Mouse (Mus musculus) MN1 (cell line): ENCODE results near the gene Gm6904.
"Not testable (repeated sequence)": the region's sequence is repeated elsewhere in the genome, so short reads cannot be mapped to it uniquely, and the experiment has no call there.

Experiments used
- DNase-seq: peaks from one replicate; pipeline ENCODE4 v3.0.0-alpha.2; 2016; ENCODE audit warnings: low spot score

The Gm6904 gene

GRCm38 (mm10) chr14:59260056-59260455 is at the start of gene Gm6904:
TSS of gene Gm6904 (minus strand) at chr14:59260216.
- DNase-seq: no peak

GRCm38 (mm10) chr14:59297391-59297790 is 37.4 kb upstream of the Gm6904 start, which contains the start of gene Phf11a:
TSS of gene Phf11a (minus strand) at chr14:59297522.
- DNase-seq: not testable (repeated sequence)

DNA sequence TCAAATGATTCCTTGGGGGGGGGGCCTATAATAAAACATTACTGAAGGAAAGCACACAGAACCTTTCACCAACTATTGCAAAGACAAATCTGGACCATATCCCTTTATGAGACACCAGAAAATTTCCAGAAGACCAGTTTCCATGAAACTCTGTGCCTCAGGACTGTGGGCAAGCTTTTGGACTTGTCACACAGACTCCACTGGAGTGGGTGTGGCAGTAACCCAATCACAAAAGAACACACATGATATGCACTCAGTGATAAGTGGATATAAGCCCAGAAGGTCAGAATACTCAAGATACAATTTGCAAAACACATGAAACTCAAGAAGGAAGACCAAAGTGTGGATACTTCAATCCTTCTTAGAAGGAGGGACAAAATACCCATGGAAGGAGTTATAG is 31.8 kb upstream of the Gm6904 start:
- not testable (repeated sequence) for DNase-seq

DNA sequence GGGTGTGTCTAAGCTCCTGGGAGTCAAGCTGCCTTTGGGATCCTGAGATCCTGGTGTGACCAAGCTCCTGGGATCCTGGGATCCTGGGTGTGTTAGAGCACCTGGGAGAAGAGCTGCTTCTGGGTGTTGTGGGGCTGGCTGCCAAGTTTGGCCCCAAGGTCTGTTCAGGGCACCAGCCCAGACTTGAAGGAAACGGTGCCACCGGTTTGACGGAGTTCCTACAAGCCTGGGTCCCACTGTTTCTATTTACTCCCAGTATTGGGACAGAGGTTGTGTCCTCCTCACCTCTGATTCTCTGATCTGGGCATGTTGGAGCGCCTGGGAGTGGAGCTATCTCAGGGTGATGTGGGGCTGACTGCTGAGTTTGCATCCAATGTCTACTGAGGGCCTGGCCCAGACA is 14.9 kb upstream of the Gm6904 start:
- DNase-seq: not testable (repeated sequence)

DNA sequence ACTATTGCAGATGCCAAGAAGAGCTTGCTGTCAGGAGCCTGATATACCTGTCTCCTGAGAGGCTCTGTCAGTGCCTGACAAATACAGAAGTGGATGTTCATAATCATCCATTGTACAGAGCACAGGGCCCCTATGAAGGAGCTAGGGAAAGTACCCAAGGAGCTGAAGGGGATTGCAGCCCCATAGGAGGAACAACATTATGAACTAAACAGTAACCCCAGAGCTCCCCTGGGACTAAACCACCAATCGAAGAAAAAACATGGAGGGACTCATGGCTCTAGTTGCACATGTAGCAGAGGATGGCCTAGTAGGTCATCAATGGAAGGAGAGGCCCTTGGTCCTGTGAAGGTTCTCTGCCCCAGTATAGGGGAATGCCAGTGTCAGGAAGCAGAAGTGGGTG is 4.2 kb downstream of the Gm6904 start:
- not testable (repeated sequence) for DNase-seq

DNA sequence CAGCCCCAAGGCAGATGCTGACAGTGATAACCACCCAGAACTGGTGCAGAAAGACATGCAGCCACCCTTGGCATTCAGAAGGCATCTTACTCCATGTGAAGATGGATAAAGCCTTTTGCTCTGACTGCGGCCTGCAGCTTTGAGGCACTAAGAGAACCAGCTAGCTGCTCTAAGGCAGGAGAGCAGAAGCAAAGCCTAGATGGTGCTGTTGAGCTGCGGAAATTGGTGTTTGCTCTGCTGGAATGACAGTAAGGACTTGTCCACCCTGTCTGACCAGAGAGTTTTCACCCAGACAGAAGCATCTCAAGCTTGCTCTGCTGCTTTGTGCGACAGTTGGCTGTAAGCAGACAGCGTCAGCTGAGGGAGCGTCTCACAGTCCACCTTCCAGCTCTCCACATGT is 9.7 kb downstream of the Gm6904 start:
- DNase-seq: peak; percentile 11

- no peak for DNase-seq
These were observed 26.4 kb downstream of the Gm6904 start for GRCm38 (mm10) chr14:59233635-59234034.

GRCm38 (mm10) chr14:59232003-59232402 is 28.0 kb downstream of the Gm6904 start:
- peak; percentile 10 for DNase-seq

DNA sequence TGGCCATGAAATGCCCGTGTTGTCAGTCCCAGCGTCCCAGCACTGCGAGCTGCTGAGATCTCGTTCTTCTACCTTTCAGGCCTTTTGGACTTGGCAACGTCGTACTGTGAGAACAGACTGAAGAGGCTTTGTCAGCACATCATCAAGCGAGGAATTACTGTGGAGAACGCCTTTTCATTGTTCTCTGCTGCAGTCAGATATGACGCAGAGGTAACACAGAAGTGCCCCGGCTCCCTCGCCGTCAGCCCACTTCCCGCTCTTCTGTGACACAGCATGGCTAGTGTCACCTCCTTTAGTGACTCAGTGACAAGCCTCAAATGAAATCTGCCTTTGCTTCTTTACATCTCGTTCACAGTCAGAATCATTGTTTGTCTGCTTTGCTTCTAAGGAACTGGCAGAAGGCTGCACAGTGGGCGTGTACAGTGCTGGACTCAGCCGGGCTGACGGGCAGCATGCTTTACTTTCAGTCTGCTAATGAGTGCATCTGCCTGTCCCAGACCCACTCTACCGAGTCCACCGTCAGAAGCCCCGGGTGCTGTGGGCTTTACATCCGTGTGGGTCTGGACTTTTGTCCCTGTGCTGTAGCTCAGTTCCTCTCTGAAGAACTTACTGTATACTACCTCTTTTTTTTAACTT is 29.6 kb downstream of the Gm6904 start:
- no peak for DNase-seq

- no peak for DNase-seq
These were observed 30.2 kb downstream of the Gm6904 start for GRCm38 (mm10) chr14:59229822-59230221.

DNA sequence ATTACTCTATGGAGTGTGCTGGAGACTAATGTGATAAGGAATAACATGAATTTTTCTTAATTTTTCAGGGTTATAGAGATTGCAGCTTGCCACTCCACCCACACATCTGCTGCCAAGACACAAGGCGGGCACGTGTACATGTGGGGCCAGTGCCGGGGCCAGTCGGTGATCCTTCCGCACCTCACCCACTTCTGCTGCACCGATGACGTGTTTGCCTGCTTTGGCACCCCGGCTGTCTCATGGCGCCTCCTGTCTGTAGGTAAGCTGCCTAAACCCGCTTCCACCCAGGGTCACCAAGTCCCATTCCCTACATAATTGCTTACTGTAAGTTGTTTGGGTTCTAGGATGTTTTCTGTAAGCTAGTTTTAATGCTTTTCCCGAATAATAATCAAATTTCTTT is 33.8 kb downstream of the Gm6904 start:
- no peak for DNase-seq

DNA sequence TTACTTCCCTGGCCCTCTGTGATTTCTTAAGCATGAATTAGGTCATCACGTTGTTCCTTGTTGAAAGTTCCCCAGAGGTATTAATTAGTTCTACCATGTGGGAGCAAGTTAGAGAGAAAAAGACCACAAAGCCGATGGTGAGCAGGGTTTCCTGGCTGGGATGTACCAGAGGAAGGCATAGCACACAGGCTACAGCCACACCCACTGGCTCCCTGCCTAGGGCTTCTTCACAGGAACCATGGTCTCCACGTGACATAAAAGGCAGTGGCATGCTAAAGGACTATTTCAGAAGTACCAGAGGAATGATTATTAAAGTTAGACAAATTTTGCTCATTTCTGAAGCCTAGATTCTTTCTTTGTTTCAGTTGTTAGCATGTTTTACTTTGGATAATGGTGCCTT is 40.8 kb downstream of the Gm6904 start:
- no peak for DNase-seq

- DNase-seq: no peak
These were observed 50.2 kb downstream of the Gm6904 start for GRCm38 (mm10) chr14:59209816-59210215.

DNA sequence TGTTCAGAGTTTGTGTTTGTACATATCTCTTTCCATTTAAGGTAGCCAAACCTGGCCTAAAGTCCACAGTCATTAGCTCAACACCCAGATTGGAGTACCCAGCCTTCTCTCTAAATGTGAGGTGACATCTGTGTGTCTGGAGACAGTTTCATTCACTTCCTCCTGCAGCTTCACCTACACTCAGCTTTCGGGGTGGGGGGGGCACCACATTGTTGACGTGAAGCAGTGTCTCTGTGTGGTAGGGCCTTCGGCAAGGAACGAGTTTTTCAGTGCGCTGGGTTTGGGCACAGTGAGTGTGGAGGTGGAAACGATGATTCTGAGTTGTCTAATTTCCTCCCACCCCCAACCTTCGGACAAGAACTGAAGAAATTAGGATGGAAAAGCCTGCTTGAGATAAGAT is 51.0 kb downstream of the Gm6904 start:
- DNase-seq: no peak

DNA sequence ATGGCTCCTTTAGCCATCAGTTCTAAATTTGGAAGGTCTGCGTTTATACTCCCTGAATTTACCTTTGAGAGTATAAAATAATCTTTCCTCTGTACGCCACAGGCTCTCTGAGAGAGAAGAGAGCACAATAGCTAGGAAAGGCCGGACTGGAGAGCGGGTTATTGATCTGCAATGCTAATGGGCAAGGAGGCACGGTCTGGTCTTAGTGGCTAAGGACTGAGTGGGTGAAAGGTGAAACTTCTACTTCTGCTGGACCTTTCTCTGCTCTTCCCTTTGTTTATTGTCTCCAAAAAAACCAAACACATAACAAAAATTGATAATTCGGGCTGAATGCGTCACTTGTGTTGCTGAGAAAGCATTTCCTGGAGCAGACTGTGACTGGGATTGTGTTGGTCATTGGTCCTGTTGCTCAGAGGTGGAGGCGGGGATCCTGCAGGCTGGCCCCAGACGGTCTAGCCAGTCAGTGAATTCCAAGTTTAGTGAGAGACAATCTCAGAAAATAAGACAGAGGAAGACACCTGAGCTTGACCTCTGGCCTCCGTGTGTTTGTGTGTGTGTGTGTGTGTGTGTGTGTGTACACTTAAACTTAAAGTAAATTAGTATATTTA is 53.9 kb downstream of the Gm6904 start:
- no peak for DNase-seq

GRCm38 (mm10) chr14:59205461-59205860 is 54.6 kb downstream of the Gm6904 start:
- DNase-seq: no peak

DNA sequence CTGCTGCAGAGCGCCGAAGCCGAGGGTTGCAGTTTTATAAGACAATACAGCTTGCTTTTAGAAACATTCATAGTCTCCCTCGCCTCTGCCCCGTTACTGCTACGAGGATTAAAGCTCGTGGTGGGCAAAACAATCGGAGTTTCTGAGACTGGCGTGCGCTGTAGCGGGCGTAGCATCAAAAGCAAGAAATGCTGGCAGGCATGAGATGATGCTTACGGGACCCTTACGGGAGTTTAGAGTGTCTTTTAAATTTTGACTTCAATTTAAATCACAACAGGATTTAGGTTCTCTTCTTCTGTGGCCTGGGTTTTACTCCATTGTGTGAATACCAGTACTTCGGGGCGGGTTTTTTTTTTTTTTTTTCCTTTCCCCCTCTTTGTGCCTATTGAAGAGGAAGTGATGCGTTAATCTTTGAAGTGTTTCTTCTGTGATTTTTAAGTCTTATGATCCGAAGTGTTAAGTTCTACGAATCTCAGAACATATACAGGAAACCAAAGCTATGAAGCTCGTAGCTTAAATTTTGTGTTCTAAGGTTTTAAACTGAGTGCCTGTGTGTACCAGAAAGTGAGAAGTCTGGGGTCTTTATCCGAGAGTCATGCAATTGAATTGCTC is 58.3 kb downstream of the Gm6904 start:
- DNase-seq: no peak

DNA sequence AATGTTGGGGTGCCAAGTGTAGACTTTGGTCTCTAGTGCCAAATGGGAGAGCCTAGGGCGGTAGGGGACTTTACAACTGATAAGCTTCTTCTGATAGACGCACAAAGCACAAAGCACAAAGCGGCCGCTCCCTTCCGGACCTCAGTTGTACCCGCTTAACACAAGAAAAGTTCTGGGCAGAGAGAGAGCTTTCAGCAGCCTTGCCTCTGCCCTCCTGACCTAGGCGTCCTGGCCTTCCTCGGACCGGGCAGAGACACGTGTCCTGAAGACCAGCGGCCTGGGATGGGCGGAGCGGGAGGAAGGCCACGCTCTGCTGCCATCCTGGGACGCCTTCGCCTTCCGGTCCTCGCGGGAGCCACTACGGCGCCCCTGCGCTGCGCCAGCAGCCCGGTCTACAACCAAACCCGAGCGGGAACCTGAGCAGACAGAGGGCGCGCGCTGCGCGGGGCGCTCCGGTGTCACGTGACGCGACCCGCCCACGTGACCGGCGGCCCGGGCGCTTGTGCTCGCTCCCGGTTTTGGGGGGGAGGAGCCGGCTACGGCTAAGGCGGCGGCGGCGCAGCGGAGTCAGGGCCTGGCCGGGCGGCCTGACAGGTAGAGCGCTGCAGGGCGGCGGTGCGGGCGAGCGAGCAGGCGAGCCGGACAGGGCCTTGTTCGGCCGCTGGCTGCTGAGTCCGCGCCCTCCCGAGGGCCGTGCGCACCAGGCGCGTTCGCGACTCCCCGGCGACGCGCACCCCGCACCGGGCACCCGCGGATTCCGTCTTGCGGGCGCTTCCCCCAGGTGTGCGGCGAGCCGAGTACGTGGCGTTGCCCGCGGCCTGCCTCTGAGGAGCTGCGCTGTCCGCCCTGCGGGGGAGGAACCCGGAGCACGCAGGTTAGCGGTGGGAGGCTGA is 59.1 kb downstream of the Gm6904 start, which contains the start of gene Rcbtb1:
Rcbtb1 (plus strand) TSS at position 499 of the 893 bp plus-strand sequence.
- DNase-seq: peak; percentile 94
